Mouse (Mus musculus) C2C12 (cell line): ENCODE data around the gene Ccdc27.

Experiments
- CTCF ChIP-seq: IDR thresholded peaks from one replicate; pipeline ENCODE4 v1.5.1; 2011; ENCODE audit not compliant: control insufficient read depth, insufficient read depth, insufficient read length
- FOSL1 ChIP-seq: IDR thresholded peaks from one replicate; pipeline ENCODE4 v1.8.0; 2011; ENCODE audit warnings: mild to moderate bottlenecking, low read length; ENCODE audit not compliant: poor library complexity, insufficient read depth, severe bottlenecking
- MAX ChIP-seq: IDR thresholded peaks from one replicate; pipeline ENCODE4 v1.6.1; 2011; ENCODE audit warnings: mild to moderate bottlenecking, control low read depth
- MYOD1 ChIP-seq: IDR thresholded peaks from one replicate; pipeline ENCODE4 v1.6.1; 2011; ENCODE audit warnings: low read depth; ENCODE audit not compliant: control insufficient read depth, insufficient read length
- USF1 ChIP-seq: IDR thresholded peaks from one replicate; pipeline ENCODE4 v1.6.1; 2011; ENCODE audit warnings: low read depth, mild to moderate bottlenecking, control low read depth, moderate library complexity

DNA sequence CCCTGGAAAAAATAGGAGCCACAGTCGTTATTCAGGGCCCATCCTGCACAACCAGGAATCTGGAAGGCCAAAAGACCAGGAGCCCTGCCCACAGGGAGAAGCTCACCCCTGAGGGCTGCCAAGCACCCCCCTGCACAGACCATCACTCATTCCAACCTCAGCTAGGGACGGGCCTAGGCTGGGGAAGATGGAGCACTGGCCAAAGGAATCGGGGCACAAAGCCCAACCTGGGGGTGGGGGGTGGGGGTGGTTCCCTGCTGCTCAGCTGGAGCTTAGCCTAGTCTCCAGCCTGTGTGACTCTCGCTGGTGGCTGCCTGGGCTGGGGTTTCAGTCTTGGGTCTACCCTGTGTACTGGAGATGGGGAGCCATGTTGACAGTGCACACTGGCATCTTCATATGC is 19.6 kb downstream of the Ccdc27 start:
- no peak for TF ChIP-seq CTCF
- TF ChIP-seq USF1, result no peak
- no peak for TF ChIP-seq MAX
- no peak for TF ChIP-seq FOSL1
- no peak for TF ChIP-seq MYOD1
